Mouse (Mus musculus) lung, embryonic 14.5 days (tissue): ENCODE data around the gene Mapk12. TPM values are rescaled to one million over a fixed set of nuclear protein-coding genes. Genes with fewer than 3 reads are reported as not detected.
A peak's percentile ranks its signal among the peaks of the same experiment; 100 is the strongest.

Experiments used
- ATAC-seq: fragments of 200-750 bp; cut with Nextera tagmentation; 2 replicates; pipeline ENCODE4 v1.8.0; 2017; ENCODE audit warnings: mild to moderate bottlenecking, moderate TSS enrichment, moderate library complexity; ENCODE audit not compliant: insufficient read depth
- DNase-seq: peaks from one replicate; pipeline ENCODE4 v3.0.0-alpha.2; 2015
- H3K27ac ChIP-seq: fragments of 300-500 bp; sonication (generic); 2 replicates; pipeline ENCODE4 v1.5.1; 2014; ENCODE audit warnings: low read depth, mild to moderate bottlenecking, moderate library complexity
- H3K27me3 ChIP-seq: fragments of 300-500 bp; sonication (generic); 2 replicates; pipeline ENCODE4 v1.6.1; 2014; ENCODE audit warnings: low read length, control low read depth; ENCODE audit not compliant: insufficient read depth
- H3K36me3 ChIP-seq: fragments of 300-500 bp; sonication (generic); 2 replicates; pipeline ENCODE4 v1.6.1; 2014; ENCODE audit warnings: control low read depth; ENCODE audit not compliant: insufficient read depth
- H3K4me1 ChIP-seq: fragments of 300-500 bp; sonication (generic); 2 replicates; pipeline ENCODE4 v1.6.1; 2014; ENCODE audit warnings: antibody characterized with exemption, control low read depth; ENCODE audit not compliant: insufficient read depth
- H3K4me2 ChIP-seq: fragments of 300-500 bp; sonication (generic); 2 replicates; pipeline ENCODE4 v1.6.1; 2014; ENCODE audit warnings: mild to moderate bottlenecking
- H3K4me3 ChIP-seq: fragments of 300-500 bp; sonication (generic); 2 replicates; pipeline ENCODE4 v1.5.1; 2014; ENCODE audit warnings: low read depth, low read length
- H3K9ac ChIP-seq: fragments of 300-500 bp; sonication (generic); 2 replicates; pipeline ENCODE4 v1.6.1; 2014
- H3K9me3 ChIP-seq: fragments of 300-500 bp; sonication (generic); 2 replicates; pipeline ENCODE4 v1.6.1; 2016; ENCODE audit warnings: low read depth, low read length, control low read depth
- CTCF ChIP-seq: IDR thresholded peaks from 2 replicates; pipeline ENCODE4 v1.5.1; 2016; ENCODE audit warnings: antibody characterized with exemption, low read depth
- WGBS: fragments of 180-500 bp; shearing (Covaris S2); extraction: QIAGEN DNeasy Blood & Tissue Kit; methylation state at CpG from one replicate; pipeline ENCODE4 v1.1.7; 2014; 5-methylcytosine and 5-hydroxymethylcytosine counted together
- polyA plus RNA-seq: library from polyadenylated mRNA; unstranded; fragments of >200 nt; fragmentation: Nextera tagmentation; extraction: Ambion mirVana; gene quantifications from 2 replicates; pipeline ENCODE4 v1.2.1, GENCODE M21; 2014

Gene Mapk12
- polyA plus RNA-seq, 1 experiment from 2014 or later: 11.4 TPM

DNA sequence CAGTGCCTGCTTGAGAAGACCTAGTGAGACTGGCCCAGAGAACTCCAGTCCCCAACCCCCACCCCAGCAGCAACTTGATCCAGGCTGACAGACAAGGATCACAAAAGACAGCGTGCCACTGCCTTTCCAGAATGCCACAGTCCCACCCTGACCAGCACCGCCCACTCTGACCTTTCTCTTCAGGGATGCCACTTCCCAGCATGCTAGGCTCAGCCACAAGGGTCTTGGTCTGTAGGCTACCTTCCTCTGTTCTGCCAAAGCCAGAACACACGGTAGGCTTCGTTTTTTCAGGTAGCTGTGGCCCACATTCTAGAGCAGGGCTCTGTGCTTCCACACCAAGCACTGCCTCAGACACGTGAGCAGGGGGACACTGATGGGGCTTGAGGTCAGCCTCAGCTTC is 37.9 kb downstream of the Mapk12 start:
- Histone ChIP-seq H3K9me3 (no peaks in the 10 kb centered on the region), H3K4me2 (no peak overlapping the region), H3K4me1 (no peaks in the 10 kb centered on the region), H3K9ac (no peak overlapping the region), H3K4me3 (no peak overlapping the region), H3K27ac (no peak overlapping the region), H3K36me3 (peaks cover 99% of the 10 kb centered on the region), H3K27me3 (no peaks in the 10 kb centered on the region)
- no peak for TF ChIP-seq CTCF
- ATAC-seq (no peak), DNase-seq (no peak)
- 81% methylated on average over 5 of the region's 5 CpGs for WGBS

GRCm38 (mm10) chr15:89100823-89101222 is 39.7 kb downstream of the Mapk12 start:
- no peak for ATAC-seq
- no peak for DNase-seq
- H3K4me3 ChIP-seq: no peak overlapping the region
- no peak overlapping the region for H3K4me2 ChIP-seq
- no peak overlapping the region for H3K9ac ChIP-seq
- H3K9me3 ChIP-seq: no peaks in the 10 kb centered on the region
- H3K27ac ChIP-seq: no peak overlapping the region
- H3K27me3 ChIP-seq: no peaks in the 10 kb centered on the region
- no peaks in the 10 kb centered on the region for H3K4me1 ChIP-seq
- peaks cover 99% of the 10 kb centered on the region for H3K36me3 ChIP-seq
- no peak for TF ChIP-seq CTCF
- 92% methylated on average over 12 of the region's 12 CpGs for WGBS

DNA sequence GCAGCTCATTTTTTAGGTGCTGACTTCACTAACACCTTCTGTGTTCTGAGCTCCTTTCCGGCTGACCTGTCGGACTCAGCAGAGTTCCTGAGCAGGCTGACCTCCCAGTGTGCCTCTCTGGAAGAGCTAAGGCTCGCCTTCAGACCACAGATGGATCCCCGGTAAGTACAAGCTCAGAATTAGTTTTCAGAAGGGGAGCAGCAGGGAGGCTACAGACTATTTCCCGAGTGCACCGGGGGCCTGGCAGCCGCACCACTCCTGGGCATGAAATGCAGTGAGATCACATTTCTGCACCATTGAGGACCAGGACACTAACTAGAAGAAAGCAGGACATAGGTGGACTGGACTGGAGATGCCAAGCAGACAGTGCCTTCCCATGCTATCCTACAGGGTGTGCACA is 41.9 kb downstream of the Mapk12 start:
- TF ChIP-seq CTCF: no peak
- H3K4me1 ChIP-seq: no peaks in the 10 kb centered on the region
- H3K27me3 ChIP-seq: no peaks in the 10 kb centered on the region
- ATAC-seq (no peak), DNase-seq (no peak)
- H3K4me3 ChIP-seq: no peak overlapping the region
- 90% methylated on average over 7 of the region's 7 CpGs for WGBS
- no peaks in the 10 kb centered on the region for H3K9me3 ChIP-seq
- H3K27ac ChIP-seq: no peak overlapping the region
- no peak overlapping the region for H3K9ac ChIP-seq
- no peak overlapping the region for H3K4me2 ChIP-seq
- H3K36me3 ChIP-seq: peaks cover 99% of the 10 kb centered on the region

GRCm38 (mm10) chr15:89097450-89097849 is 43.1 kb downstream of the Mapk12 start:
- Histone ChIP-seq H3K27ac (no peak overlapping the region), H3K4me1 (no peaks in the 10 kb centered on the region), H3K27me3 (no peaks in the 10 kb centered on the region), H3K36me3 (peaks cover 100% of the 10 kb centered on the region), H3K9me3 (no peaks in the 10 kb centered on the region), H3K4me2 (no peak overlapping the region), H3K9ac (no peak overlapping the region), H3K4me3 (no peak overlapping the region)
- 88% methylated on average over 5 of the region's 5 CpGs for WGBS
- TF ChIP-seq CTCF: no peak
- DNase-seq (no peak), ATAC-seq (no peak)

- H3K36me3 ChIP-seq: peaks cover 48% of the 10 kb centered on the region
- no peak for ATAC-seq
These were observed 48.3 kb downstream of the Mapk12 start for GRCm38 (mm10) chr15:89092181-89092580.

GRCm38 (mm10) chr15:89090662-89091061 is 49.8 kb downstream of the Mapk12 start:
- H3K4me2 ChIP-seq: 0 out of 2 replicates have a peak overlapping the region, but pooled peaks have one; percentile 4
- no peak overlapping the region for H3K27ac ChIP-seq
- WGBS: 83% methylated on average over 4 of the region's 4 CpGs
- peaks cover 4% of the 10 kb centered on the region; the same call in 1 of the 2 replicates for H3K4me1 ChIP-seq
- no peak overlapping the region for H3K9ac ChIP-seq
- no peaks in the 10 kb centered on the region for H3K27me3 ChIP-seq
- H3K9me3 ChIP-seq: no peaks in the 10 kb centered on the region
- DNase-seq (no peak), ATAC-seq (no peak)
- TF ChIP-seq CTCF: no peak
- no peak overlapping the region for H3K4me3 ChIP-seq
- peaks cover 46% of the 10 kb centered on the region for H3K36me3 ChIP-seq

More at GRCm38 (mm10) chr15:89092181-89092580, 48.3 kb downstream of the Mapk12 start:
- Histone ChIP-seq H3K4me1 (peaks cover 4% of the 10 kb centered on the region; the same call in 1 of the 2 replicates), H3K9ac (no peak overlapping the region), H3K27ac (no peak overlapping the region), H3K4me2 (no peak overlapping the region), H3K9me3 (no peaks in the 10 kb centered on the region), H3K4me3 (no peak overlapping the region), H3K27me3 (no peaks in the 10 kb centered on the region)
- 79% methylated on average over 5 of the region's 5 CpGs for WGBS
- DNase-seq: no peak
- no peak for TF ChIP-seq CTCF

DNA sequence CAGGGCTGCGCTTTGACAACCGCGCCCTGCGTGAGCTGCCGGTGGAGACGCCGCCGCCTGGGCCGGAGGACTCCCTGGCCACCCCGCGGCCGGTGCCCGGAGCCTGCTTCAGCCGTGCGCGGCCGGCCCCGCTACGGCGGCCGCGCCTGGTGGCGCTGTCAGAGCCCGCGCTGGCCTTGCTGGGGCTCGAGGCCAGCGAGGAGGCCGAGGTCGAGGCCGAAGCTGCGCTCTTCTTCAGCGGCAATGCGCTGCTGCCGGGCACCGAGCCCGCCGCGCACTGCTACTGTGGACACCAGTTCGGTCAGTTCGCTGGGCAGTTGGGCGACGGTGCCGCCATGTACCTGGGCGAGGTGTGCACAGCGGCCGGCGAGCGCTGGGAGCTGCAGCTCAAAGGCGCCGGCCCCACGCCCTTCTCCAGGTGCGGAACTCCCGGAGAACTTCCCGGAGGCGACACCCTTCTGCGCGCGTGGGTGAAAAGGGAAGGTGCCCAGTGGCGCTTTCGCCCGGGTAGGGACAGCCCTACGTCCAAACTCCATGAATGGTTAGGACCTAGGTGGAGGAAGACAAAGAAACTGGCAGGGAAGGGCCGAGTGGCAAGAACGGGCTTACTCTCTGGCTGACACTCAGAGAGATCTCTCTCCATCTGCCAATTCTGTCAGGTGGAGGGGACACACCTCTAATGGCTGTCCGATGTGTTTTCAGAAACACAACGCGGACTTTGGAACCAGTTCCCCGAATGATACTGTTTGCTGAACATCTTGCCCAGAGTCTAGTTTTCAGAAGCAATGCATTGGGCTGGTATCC is 51.1 kb downstream of the Mapk12 start:
- Histone ChIP-seq H3K4me3 (peak overlapping the region; percentile 91), H3K27me3 (no peaks in the 10 kb centered on the region), H3K27ac (peak overlapping the region; percentile 58), H3K4me2 (peak overlapping the region; percentile 97), H3K36me3 (peaks cover 46% of the 10 kb centered on the region), H3K4me1 (peaks cover 4% of the 10 kb centered on the region; the same call in 1 of the 2 replicates), H3K9me3 (no peaks in the 10 kb centered on the region), H3K9ac (peak overlapping the region; percentile 89)
- no peak for TF ChIP-seq CTCF
- ATAC-seq (peak; percentile 64), DNase-seq (peak; percentile 15)
- WGBS: 3% methylated on average over 59 of the region's 68 CpGs
